Mouse (Mus musculus): Measurements from ENCODE around the gene Pcp2. TPM values are rescaled to one million over a fixed set of nuclear protein-coding genes. Genes with fewer than 3 reads are reported as not detected.

Pcp2 gene
- polyA plus RNA-seq (2017; shearing (Covaris generic)): not detected

DNA sequence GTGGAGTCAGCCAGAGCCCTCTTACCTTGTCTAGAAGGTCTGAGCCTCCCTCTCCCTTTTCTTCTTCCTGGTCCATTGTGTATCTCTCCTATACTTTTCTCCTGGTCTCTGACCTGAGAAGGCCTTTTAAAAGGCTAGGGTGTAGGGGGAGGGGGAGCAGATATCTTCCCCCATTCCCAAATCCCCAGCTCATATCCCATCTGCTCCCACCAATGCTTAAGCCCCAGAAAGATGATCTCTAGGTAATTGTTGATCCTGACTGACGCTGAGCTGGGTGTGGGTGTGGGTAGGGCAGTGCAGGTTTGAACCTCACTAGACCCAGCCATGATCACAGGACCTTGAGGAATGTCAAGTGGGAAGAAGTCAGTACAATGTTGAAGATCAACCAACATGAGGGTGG, at the start of gene Pcp2:
Gene Pcp2 (minus strand): TSS at position 101 of the 400 bp plus-strand sequence.

DNA sequence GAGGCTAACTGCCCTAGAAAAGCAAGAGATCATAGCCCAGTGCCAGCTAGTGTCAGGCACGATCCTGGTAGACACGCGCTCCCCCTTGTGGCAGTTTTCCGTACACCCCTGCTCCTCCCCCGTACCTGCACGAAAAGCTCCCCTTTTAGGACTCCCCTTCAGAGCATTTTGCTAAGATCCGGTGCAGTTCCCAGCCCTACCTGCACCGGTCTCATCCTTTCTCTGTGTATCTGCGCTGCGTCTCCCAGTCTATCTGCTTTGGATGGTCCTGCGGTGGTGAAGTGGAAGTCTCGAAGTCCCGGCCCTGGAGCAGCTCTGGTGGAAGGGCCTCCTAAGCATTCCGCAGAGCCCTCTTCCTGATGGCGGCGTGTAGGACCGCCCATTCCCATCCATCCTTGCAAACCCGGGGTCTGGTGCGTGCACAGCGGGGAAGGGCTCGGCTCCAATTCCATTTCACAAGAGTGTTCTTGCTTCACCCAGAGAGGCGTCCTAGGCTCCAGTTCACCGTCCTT, 46.7 kb upstream of the Pcp2 start, which contains the start of gene Fcor:
Gene Fcor (minus strand): TSS at position 383 of the 512 bp plus-strand sequence.

DNA sequence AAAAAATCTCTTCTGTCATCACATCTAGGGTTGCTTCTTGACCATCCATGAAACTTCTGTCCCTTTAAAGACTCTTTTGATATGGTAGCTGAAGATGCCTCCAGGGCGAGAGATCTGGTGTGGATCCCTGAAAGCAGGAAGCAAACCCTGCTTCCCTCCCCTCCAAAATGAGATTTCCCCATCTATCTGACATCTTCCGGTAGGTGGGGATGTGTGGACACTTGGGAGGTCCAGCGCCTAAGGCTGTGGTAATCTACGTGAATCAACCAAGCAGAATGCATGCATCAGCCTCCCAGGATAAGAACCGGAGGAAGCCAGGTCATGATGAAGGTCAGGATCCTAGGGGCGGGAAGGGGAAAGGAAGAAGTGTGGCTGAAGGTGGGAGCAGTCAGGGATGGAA, 40.2 kb upstream of the Pcp2 start, which contains the start of gene Mcemp1:
Gene Mcemp1 (plus strand): TSS at position 248 of the 400 bp plus-strand sequence.

DNA sequence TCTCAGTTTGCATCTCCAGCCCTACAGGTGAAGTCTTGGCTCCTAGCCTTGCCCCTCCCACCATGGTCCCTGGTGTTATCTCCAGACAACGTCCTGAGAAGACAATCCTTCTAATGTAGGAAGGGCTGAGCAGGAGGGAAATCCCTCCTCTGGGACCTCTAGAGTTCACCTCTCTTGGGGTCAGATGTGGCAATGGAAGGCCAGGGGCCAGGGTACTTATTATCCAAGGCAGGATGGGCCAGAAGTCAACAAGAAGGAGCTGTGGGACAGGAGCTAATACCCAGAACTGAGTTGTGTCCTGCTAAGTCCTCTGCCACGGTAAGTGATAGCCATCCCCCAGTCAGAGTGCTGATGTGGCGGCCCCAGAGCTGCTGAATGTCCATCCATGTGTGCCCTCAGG, 30.2 kb upstream of the Pcp2 start, which contains the start of gene Retn:
Gene Retn (plus strand): TSS at position 245 of the 400 bp plus-strand sequence.

DNA sequence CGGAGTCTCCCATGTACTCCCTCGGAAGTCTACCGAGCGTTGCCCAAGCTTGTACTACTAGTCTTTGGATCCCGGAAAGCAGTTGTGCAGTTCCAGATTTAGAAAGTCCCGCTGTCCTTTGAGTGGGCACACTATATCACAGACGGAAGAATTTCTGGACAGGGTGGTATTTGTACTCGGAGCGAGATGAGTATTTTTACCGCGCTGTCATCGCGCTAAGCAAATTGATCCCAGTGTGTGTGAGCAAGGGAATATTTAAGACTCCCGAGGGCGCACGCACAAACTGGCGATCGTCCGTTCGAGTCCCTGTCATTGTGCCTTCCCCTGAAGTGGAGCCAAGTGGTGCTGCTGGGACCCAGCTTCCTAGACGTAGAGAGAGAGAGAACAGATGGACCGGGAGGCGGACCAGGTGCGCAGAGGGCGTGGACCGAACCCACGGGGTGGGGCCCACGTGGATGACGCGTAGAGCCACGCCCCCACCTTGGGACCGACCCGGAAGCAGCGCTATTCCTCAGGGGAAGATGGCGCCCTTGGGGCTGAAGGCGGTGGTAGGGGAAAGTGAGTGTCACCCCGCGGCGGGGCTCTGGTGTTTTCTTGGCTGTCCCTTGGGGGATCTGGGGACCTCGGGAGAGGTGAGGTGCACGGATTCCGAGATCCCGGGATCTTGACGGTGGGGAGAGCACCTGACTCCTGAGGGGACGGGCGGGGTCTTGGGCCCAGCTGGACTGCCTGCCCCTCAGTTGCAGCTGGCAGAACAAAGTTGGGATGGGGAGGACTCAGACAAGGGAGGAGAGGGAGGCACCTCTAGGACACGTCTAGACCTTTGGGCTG, 5.5 kb upstream of the Pcp2 start, which contains the start of gene Stxbp2:
Gene Stxbp2 (plus strand): TSS at position 309 of the 831 bp plus-strand sequence.

DNA sequence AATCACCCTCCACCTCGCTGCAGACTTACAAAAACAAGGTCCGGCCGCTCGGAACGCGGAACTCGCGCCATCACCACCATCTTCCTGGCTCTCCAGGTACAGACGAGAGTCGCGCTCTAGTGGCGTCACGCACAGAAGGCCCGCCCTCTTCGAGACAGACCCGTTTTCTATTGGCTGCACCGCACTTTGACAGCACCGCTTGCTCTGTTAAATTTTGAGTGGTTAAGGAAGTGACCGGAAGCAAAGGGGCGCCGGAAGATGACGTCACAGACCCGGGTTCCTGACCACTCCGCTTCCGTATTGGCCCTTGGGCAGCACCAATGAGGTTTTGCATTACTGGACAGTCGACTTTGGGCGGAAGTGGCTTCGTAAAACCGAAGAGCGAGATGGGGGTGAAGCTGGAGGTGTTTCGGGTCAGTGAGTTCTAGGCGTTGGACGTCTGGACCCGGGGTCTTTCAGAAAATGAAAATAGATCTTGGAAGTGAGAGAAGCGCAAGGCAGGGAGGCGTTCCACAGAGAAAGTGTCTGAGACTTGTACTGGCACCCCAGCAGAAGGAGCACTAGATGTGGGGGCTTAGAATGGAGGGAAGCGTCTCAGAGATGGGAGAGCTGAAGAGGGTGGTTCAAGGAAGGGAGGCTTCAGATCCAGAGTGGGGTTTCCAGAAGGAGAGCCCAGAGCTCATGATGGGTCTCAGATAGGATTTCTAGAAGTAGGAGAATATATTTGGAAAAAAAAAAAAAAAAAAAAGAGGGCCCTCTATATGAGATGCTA, 4.0 kb downstream of the Pcp2 start, which contains the start of the genes Xab2 and Pet100:
Gene Xab2 (minus strand): TSS at position 118 of the 772 bp plus-strand sequence.
Gene Pet100 (plus strand): TSS at position 350 of the 772 bp plus-strand sequence.

DNA sequence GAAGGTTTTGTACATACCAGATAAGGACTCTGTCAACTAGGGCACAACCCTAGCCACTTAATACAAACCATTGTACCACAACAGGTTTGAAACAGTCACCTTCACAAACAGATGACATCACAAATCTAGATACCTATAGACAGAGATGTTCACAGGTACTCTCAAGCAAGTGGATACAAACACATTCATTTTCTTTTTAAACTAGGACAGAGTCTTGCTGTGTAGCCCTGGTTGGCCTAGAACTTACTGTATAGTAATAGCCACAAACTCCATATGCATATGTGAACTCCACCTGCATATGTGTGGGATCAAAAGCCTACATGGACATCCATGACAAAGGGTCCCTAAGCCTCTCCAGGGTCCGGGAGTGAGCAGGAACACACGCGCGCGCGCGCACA, 38.4 kb downstream of the Pcp2 start, which contains the start of gene Camsap3:
Gene Camsap3 (plus strand): TSS at position 301 of the 398 bp plus-strand sequence.

Other genes starting within 250 kb of the Pcp2 start
- gene Arhgef18, start 232.5 kb downstream of the Pcp2 start, polyA plus RNA-seq (2017; shearing (Covaris generic)): 100 to 1,000 TPM in 1 of 2 experiments, 10 to 100 TPM in 1; 74.0 to 116 TPM
- gene Pex11g, start 157.9 kb downstream of the Pcp2 start, polyA plus RNA-seq (2017; shearing (Covaris generic)): 1 to 10 TPM; 4.2 to 4.5 TPM
- gene Tex45, start 154.7 kb downstream of the Pcp2 start, polyA plus RNA-seq (2017; shearing (Covaris generic)): under 1 TPM in 1 of 2 experiments, not detected in 1; 0.17 TPM
- gene Zfp358, start 132.4 kb downstream of the Pcp2 start, polyA plus RNA-seq (2017; shearing (Covaris generic)): 1 to 10 TPM; 6.7 to 8.5 TPM
- gene Mcoln1, start 125.1 kb downstream of the Pcp2 start, polyA plus RNA-seq (2017; shearing (Covaris generic)): 100 to 1,000 TPM; 107 to 120 TPM
- gene Pnpla6, start 110.2 kb downstream of the Pcp2 start, polyA plus RNA-seq (2017; shearing (Covaris generic)): 10 to 100 TPM; 39.8 to 41.4 TPM
- gene C330021F23Rik, start 57.6 kb downstream of the Pcp2 start, polyA plus RNA-seq (2017; shearing (Covaris generic)): 1 to 10 TPM in 1 of 2 experiments, not detected in 1; 2.2 TPM
- gene Camsap3, start 38.3 kb downstream of the Pcp2 start, polyA plus RNA-seq (2017; shearing (Covaris generic)): 1 to 10 TPM in 1 of 2 experiments, under 1 TPM in 1; 0.98 to 5.4 TPM
- 100 to 1,000 TPM; 100 to 114 TPM for gene Xab2, start 4.2 kb downstream of the Pcp2 start, polyA plus RNA-seq (2017; shearing (Covaris generic))
- 100 to 1,000 TPM in 1 of 2 experiments, 10 to 100 TPM in 1; 95.6 to 102 TPM for gene Pet100, start 4.0 kb downstream of the Pcp2 start, polyA plus RNA-seq (2017; shearing (Covaris generic))
- 100 to 1,000 TPM; 203 to 221 TPM for gene Stxbp2, start 5.4 kb upstream of the Pcp2 start, polyA plus RNA-seq (2017; shearing (Covaris generic))
- not detected for gene Retn, start 30.2 kb upstream of the Pcp2 start, polyA plus RNA-seq (2017; shearing (Covaris generic))
- gene Mcemp1, start 40.2 kb upstream of the Pcp2 start, polyA plus RNA-seq (2017; shearing (Covaris generic)): 1 to 10 TPM in 1 of 2 experiments, not detected in 1; 1.1 TPM
- under 1 TPM in 1 of 2 experiments, not detected in 1; 0.78 TPM for gene Fcor, start 46.8 kb upstream of the Pcp2 start, polyA plus RNA-seq (2017; shearing (Covaris generic))
- 10 to 100 TPM; 35.7 to 44.1 TPM for gene Trappc5, start 50.8 kb upstream of the Pcp2 start, polyA plus RNA-seq (2017; shearing (Covaris generic))
- 10 to 100 TPM in 1 of 2 experiments, 1 to 10 TPM in 1; 1.7 to 16.7 TPM for gene Fcer2a, start 68.6 kb upstream of the Pcp2 start, polyA plus RNA-seq (2017; shearing (Covaris generic))
- under 1 TPM in 1 of 2 experiments, not detected in 1; 0.53 TPM for gene Clec4g, start 95.1 kb upstream of the Pcp2 start, polyA plus RNA-seq (2017; shearing (Covaris generic))
- 1 to 10 TPM in 1 of 2 experiments, not detected in 1; 2.8 TPM for gene Cd209a, start 123.4 kb upstream of the Pcp2 start, polyA plus RNA-seq (2017; shearing (Covaris generic))
- gene Cd209e, start 228.8 kb upstream of the Pcp2 start, polyA plus RNA-seq (2017; shearing (Covaris generic)): under 1 TPM; 0.31 to 0.67 TPM

Measured in inflammation-experienced regulatory T-cells (primary cell).